Mouse (Mus musculus): ENCODE results near the gene Ebi3. TPM values are rescaled to one million over a fixed set of nuclear protein-coding genes. Genes with fewer than 3 reads are reported as not detected.

Ebi3 gene
- total RNA-seq, 1 experiment from 2014 or later: 19.0 TPM

- peak; percentile 49 for ATAC-seq (ENCODE audit: extremely low read depth, insufficient number of reproducible peaks, low FRiP score, poor library complexity, severe bottlenecking)
Measured at GRCm38 (mm10) chr17:55957168-55957567, 4.7 kb downstream of the Ebi3 start.

- ATAC-seq (ENCODE audit: extremely low read depth, insufficient number of reproducible peaks, low FRiP score, poor library complexity, severe bottlenecking): no peak
Measured at GRCm38 (mm10) chr17:55957726-55958583, 5.5 kb downstream of the Ebi3 start.

- no peak for ATAC-seq (ENCODE audit: extremely low read depth, insufficient number of reproducible peaks, low FRiP score, poor library complexity, severe bottlenecking)
Measured at GRCm38 (mm10) chr17:55958584-55958886, 6.1 kb downstream of the Ebi3 start.

GRCm38 (mm10) chr17:55958918-55959728 lies 6.7 kb downstream of the Ebi3 start, which contains the start of gene Yju2:
TSS of gene Yju2 (plus strand) at chr17:55959099.
- ATAC-seq (ENCODE audit: extremely low read depth, insufficient number of reproducible peaks, low FRiP score, poor library complexity, severe bottlenecking): peak; percentile 87

- ATAC-seq (ENCODE audit: extremely low read depth, insufficient number of reproducible peaks, low FRiP score, poor library complexity, severe bottlenecking): no peak
Measured at GRCm38 (mm10) chr17:55959946-55960740, 7.7 kb downstream of the Ebi3 start.

- ATAC-seq (ENCODE audit: extremely low read depth, insufficient number of reproducible peaks, low FRiP score, poor library complexity, severe bottlenecking): no peak
Measured at GRCm38 (mm10) chr17:55960791-55961190, 8.4 kb downstream of the Ebi3 start.

- ATAC-seq (ENCODE audit: extremely low read depth, insufficient number of reproducible peaks, low FRiP score, poor library complexity, severe bottlenecking): no peak
Measured at GRCm38 (mm10) chr17:55961631-55962030, 9.2 kb downstream of the Ebi3 start.

GRCm38 (mm10) chr17:55963171-55963570 lies 10.7 kb downstream of the Ebi3 start:
- no peak; the same call in 1 of the 2 replicates for ATAC-seq (ENCODE audit: extremely low read depth, insufficient number of reproducible peaks, low FRiP score, poor library complexity, severe bottlenecking)

GRCm38 (mm10) chr17:55964496-55964895 lies 12.1 kb downstream of the Ebi3 start:
- no peak for ATAC-seq (ENCODE audit: extremely low read depth, insufficient number of reproducible peaks, low FRiP score, poor library complexity, severe bottlenecking)

GRCm38 (mm10) chr17:55964996-55965395 lies 12.6 kb downstream of the Ebi3 start:
- no peak for ATAC-seq (ENCODE audit: extremely low read depth, insufficient number of reproducible peaks, low FRiP score, poor library complexity, severe bottlenecking)

- ATAC-seq (ENCODE audit: extremely low read depth, insufficient number of reproducible peaks, low FRiP score, poor library complexity, severe bottlenecking): no peak
Measured at GRCm38 (mm10) chr17:55967186-55967585, 14.7 kb downstream of the Ebi3 start.

GRCm38 (mm10) chr17:55968210-55968609 lies 15.8 kb downstream of the Ebi3 start:
- no peak for ATAC-seq (ENCODE audit: extremely low read depth, insufficient number of reproducible peaks, low FRiP score, poor library complexity, severe bottlenecking)

- ATAC-seq (ENCODE audit: extremely low read depth, insufficient number of reproducible peaks, low FRiP score, poor library complexity, severe bottlenecking): no peak
Measured at GRCm38 (mm10) chr17:55969560-55969959, 17.1 kb downstream of the Ebi3 start.

- no peak for ATAC-seq (ENCODE audit: extremely low read depth, insufficient number of reproducible peaks, low FRiP score, poor library complexity, severe bottlenecking)
Measured at GRCm38 (mm10) chr17:55969966-55970891, 17.8 kb downstream of the Ebi3 start, which contains the start of gene Shd. TSS of gene Shd (plus strand) at chr17:55970467.

- ATAC-seq (ENCODE audit: extremely low read depth, insufficient number of reproducible peaks, low FRiP score, poor library complexity, severe bottlenecking): no peak
Measured at GRCm38 (mm10) chr17:55971453-55971852, 19.0 kb downstream of the Ebi3 start.

- ATAC-seq (ENCODE audit: extremely low read depth, insufficient number of reproducible peaks, low FRiP score, poor library complexity, severe bottlenecking): peak; percentile 80
Measured at GRCm38 (mm10) chr17:55976255-55976862, 23.9 kb downstream of the Ebi3 start.

- ATAC-seq (ENCODE audit: extremely low read depth, insufficient number of reproducible peaks, low FRiP score, poor library complexity, severe bottlenecking): no peak
Measured at GRCm38 (mm10) chr17:55977301-55977700, 24.9 kb downstream of the Ebi3 start.
